Mouse (Mus musculus): ENCODE measurements at regions not wholly inside any gene's neighbourhood (a gene's known extent, or its start where the extent isn't known, plus 50 kb on each side); places are given as distances from the start of the nearest gene placed in this dataset.

DNA sequence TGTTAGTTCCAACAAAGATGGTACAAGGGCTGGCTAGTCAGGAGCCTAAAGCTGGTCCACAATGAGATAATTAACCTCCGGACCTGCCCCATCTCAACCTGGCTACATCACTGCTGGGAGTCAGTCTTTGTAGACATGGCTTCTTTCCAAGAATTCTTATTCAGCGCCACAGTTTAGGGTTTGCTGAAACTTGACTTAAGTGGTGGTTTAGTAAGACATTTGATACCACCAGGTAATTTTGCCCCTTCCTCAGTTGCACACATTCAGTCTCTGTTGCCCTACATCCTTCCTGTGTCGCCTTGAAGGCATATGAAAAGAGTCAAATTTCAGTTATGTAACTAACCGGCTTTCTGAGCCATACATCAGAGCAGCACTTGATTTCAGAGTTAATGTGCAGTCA is 266.4 kb downstream of the Usp25 start:
- Histone ChIP-seq H3K27ac (replicated peaks; ENCODE audit: low read depth, low read length) (no peak overlapping the region), H3K4me3 (ENCODE audit: insufficient read depth, low read depth, low read length) (no peak overlapping the region), H3K4me1 (ENCODE audit: control insufficient read depth, insufficient read depth, insufficient read length, low read length) (no peaks in the 10 kb centered on the region)

DNA sequence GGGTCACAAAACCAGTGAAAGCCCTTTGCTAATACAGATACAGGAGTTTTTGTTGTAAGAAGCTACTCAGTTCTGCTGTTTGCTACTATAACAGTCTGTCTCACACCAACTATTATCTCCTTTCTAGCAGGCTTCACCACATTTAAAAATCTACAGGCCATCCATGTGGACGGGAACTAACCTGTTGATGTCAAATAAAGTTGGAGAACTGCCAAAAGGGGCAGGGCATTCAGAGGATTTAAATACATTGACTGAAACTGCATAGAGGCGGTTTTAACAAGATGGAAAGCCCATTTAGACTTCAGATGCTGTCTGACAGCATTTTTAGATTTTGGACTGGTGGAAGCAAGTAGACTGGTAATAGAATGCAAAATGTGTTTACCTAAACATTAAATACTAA is 266.0 kb downstream of the Usp25 start:
- no peak overlapping the region for H3K27ac ChIP-seq (replicated peaks; ENCODE audit: low read depth, low read length)
- H3K4me3 ChIP-seq (ENCODE audit: insufficient read depth, low read depth, low read length): no peak overlapping the region
- H3K4me1 ChIP-seq (ENCODE audit: control insufficient read depth, insufficient read depth, insufficient read length, low read length): no peaks in the 10 kb centered on the region

DNA sequence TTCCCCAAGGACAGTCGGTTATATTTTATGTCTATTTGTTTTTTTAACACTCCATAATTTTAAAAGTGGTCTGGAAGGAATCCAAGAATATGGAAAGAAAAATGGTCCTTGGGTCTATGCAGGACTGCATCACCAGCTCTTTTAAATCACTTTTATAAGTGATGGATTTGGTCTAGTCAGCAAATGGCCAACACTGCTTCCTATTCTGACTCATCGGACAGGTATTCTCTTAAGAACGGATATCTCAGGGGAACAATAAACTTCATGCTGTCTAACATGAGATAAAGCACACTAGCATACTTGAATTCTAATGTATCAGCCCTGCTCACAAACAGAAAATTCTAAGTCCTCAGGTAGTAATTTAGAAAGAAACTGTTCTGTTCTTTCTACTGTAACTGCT is 259.8 kb downstream of the Usp25 start:
- H3K4me1 ChIP-seq (ENCODE audit: control insufficient read depth, insufficient read depth, insufficient read length, low read length): no peaks in the 10 kb centered on the region
- no peak overlapping the region for H3K27ac ChIP-seq (replicated peaks; ENCODE audit: low read depth, low read length)
- H3K4me3 ChIP-seq (ENCODE audit: insufficient read depth, low read depth, low read length): no peak overlapping the region

DNA sequence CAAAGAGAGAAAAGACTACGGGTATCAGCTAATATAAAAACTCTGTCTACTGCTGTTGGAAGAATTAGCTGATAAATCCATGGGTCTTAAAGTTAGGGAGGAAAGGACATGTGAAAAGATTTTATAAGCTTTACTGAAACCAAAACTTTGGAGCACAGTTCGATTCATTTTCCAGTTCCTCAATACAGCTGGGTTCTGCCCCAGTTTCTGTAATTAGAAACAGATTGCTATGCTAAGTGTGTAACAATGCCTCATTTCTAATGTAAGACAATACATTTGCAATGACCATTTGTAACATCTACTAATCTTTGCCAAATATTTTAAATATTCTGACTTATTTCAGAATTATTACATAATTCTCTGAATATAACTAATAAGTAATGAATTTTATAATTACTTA is 255.4 kb downstream of the Usp25 start:
- no peaks in the 10 kb centered on the region for H3K4me1 ChIP-seq (ENCODE audit: control insufficient read depth, insufficient read depth, insufficient read length, low read length)
- H3K27ac ChIP-seq (replicated peaks; ENCODE audit: low read depth, low read length): no peak overlapping the region
- H3K4me3 ChIP-seq (ENCODE audit: insufficient read depth, low read depth, low read length): no peak overlapping the region

DNA sequence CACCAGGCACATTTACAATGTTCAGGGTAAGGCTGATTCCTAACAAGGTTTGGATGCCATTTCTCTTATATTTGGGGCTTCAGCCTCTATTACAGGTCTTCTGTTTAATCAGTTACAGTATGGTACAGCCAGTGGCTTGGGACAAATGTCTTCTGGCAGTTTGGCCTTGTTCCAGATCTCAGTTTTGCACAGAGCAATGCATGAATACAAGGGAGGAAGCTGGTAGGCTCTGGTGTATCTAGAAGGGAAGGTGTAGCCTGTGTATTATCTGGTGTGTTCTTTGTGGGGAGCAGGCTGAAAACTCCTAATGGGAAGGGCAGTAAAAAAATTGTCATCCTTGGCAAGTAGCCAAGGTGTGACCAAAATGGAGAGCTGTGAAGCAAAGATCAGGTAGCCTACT is 254.2 kb downstream of the Usp25 start:
- Histone ChIP-seq H3K4me1 (ENCODE audit: control insufficient read depth, insufficient read depth, insufficient read length, low read length) (no peaks in the 10 kb centered on the region), H3K4me3 (ENCODE audit: insufficient read depth, low read depth, low read length) (no peak overlapping the region), H3K27ac (replicated peaks; ENCODE audit: low read depth, low read length) (no peak overlapping the region)

DNA sequence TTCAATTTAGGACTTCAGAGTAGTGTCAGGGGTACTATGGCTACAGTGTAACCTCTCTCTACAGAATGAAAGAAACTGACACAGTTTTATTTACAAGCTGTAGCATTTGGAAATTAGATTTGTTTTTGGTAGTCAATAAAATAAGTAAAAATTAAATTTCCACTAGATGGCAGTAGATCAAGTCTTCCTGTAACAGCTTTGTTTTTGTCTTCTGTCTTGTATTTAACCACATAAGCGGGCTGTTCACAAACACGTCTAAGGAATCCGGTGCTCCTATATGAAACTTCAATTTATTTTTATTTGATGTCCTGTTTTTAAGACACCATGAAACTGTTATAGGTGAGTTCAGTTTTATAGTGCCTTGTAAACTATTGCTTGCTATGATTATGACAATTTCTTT is 238.8 kb downstream of the Usp25 start:
- Histone ChIP-seq H3K27ac (replicated peaks; ENCODE audit: low read depth, low read length) (no peak overlapping the region), H3K4me1 (ENCODE audit: control insufficient read depth, insufficient read depth, insufficient read length, low read length) (no peaks in the 10 kb centered on the region), H3K4me3 (ENCODE audit: insufficient read depth, low read depth, low read length) (no peak overlapping the region)

DNA sequence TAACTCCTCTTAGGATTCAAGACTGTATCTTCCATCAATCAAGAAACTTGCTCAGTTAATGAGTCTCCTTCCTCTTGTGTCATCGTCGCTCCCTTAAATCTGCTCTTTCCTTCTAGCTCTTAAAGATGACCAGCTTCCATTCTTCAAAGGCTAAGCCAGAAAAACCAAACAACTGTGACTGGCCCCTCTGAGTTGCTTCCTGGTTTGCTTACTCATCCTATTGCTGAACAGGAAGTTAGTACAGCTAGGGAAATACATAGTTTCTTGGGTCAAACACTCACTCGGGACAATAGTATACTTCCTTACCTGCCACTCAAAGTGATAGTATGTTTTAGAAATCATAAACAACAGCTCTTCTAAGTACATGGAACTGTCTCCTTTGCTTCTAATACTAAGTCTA is 237.9 kb downstream of the Usp25 start:
- Histone ChIP-seq H3K27ac (replicated peaks; ENCODE audit: low read depth, low read length) (no peak overlapping the region), H3K4me3 (ENCODE audit: insufficient read depth, low read depth, low read length) (no peak overlapping the region)

DNA sequence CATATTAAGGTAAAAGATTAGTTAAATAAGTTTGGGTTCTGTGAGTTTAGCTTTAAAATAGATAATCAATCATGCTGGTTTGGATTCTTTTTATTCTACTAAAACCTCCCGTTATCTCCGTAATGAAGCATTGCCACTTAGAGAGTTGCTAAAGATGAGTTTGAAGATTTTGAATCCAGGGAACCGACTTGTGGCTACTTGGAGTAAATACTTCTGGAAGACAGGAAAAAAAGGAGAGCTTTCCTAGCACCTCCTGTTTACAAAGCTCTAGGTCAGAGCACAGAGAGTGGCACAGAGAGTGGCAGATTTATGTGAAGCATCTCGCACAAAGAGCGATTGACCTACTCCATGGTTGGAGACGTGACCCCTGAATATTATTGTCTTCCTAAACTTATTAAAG is 227.4 kb downstream of the Usp25 start:
- H3K4me3 ChIP-seq (ENCODE audit: insufficient read depth, low read depth, low read length): no peak overlapping the region
- no peaks in the 10 kb centered on the region for H3K4me1 ChIP-seq (ENCODE audit: control insufficient read depth, insufficient read depth, insufficient read length, low read length)
- no peak overlapping the region for H3K27ac ChIP-seq (replicated peaks; ENCODE audit: low read depth, low read length)

More for the DNA sequence above, 237.9 kb downstream of the Usp25 start:
- H3K4me1 ChIP-seq (ENCODE audit: control insufficient read depth, insufficient read depth, insufficient read length, low read length): no peaks in the 10 kb centered on the region

DNA sequence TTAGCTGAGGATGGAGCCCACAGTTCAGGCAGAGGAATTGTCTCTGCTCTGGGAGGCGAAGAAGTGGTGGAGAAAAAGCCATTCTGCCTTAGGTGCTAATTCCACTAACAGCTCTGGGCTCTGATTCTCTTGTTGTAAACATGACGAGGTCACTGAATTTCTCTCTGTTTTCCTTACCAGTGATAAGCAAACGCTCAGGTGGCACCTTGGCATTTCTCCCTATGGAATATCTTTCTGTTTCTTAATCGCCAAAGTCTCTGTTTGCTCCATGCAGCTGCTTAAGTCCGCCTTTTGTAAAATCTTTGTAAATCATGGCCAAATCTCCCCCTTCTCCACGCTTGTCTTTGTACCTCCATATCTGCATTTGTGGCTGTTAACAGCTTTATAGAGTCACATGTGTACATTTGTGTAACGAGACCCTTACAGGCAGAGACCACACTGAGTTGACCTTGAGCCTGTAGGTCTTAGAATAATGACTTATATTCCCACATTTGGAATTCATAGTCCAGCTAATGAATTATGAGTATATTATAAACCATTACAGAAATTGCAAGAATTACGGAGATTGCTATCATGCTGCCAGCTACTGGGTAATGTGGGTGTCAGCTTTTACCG is 225.8 kb downstream of the Usp25 start:
- Histone ChIP-seq H3K4me3 (ENCODE audit: insufficient read depth, low read depth, low read length) (no peak overlapping the region), H3K27ac (replicated peaks; ENCODE audit: low read depth, low read length) (no peak overlapping the region), H3K4me1 (ENCODE audit: control insufficient read depth, insufficient read depth, insufficient read length, low read length) (no peaks in the 10 kb centered on the region)

DNA sequence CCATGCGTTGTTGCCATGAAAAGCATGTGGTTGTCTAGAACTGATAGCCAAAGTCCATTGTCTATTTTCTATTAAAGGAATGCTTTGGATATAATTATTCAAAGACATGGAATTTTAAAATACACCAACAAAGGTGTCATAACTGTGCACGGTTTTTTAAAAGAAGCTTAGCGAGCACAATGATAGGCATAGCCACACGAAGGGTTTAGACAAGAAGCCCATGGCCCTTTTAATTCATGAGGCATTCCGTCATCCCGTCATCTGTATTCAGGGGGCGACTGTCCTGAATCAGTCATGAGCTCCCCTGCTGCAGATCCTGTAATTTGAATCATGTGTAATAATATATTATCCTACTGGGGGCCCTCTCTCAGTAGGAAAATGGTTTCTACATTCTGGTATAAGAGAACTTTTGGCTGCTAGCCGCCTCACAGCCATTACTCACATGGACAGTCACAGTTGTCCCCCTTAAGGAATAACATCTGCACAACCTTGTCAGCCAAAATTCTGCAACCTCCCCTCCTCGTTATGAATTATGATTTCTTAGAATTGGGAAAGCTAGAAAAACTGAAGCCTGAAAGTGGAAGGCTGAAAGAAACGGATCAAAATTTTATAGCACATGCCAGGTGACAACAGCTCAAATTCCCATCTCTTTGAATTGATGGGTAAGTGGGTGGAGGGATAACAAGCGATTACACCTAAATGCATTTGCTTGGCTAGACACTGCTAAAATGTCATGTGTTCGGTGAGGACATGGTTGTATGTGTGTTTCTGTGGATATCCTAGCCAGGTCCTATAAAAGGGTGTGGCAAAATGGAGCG is 225.1 kb downstream of the Usp25 start:
- H3K27ac ChIP-seq (replicated peaks; ENCODE audit: low read depth, low read length): no peak overlapping the region
- H3K4me3 ChIP-seq (ENCODE audit: insufficient read depth, low read depth, low read length): no peak overlapping the region
- H3K4me1 ChIP-seq (ENCODE audit: control insufficient read depth, insufficient read depth, insufficient read length, low read length): no peaks in the 10 kb centered on the region

DNA sequence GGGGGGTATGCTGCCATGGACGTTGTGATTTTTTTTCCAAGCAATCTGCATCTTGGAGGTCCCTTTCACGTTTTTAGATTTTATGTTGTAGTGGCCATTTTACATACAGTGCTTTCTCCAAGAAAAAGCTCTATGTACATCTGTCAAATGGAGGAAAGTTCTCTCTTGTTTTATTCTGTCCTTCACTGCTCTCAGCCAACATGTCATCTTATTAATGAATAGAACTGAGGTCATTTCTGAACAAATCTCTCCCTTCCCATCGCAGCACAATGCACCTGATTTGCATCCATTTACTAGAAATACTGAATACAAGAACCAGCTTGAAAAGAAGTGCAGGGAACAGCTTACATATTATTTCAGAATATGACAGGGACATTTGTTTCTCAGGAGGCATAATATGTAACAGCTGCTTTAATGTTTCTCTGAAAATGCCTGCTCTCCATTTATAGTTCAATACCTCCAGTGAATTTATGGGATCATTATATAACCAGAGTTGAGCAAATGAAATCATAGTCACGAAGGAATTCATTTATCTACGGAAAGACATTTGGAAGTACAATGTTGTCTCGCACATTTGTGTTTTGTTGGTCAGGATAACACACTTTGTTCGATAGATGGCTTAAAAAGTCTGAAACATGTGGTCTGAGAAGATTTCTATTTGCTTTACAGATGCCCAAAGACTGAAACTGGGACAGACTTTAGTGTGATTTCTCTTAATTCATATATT is 224.3 kb downstream of the Usp25 start:
- Histone ChIP-seq H3K4me3 (ENCODE audit: insufficient read depth, low read depth, low read length) (no peak overlapping the region), H3K4me1 (ENCODE audit: control insufficient read depth, insufficient read depth, insufficient read length, low read length) (no peaks in the 10 kb centered on the region), H3K27ac (replicated peaks; ENCODE audit: low read depth, low read length) (no peak overlapping the region)

DNA sequence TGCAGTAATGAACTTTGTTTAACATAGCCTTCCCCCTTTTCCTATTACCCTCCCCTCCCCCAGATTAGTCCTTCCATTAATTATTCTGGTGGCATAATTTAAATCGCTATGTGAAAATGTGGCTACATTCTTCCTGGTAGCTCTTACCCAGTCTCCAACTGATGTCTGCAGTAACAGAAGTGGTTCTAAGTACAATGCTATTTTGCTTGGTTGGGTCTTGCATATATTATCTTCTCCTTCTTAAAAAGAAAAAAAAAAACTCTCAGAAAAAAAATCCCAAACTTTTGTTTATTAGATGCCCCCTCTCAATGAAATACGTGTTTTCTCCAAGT is 223.7 kb downstream of the Usp25 start:
- H3K4me1 ChIP-seq (ENCODE audit: control insufficient read depth, insufficient read depth, insufficient read length, low read length): no peaks in the 10 kb centered on the region
- H3K27ac ChIP-seq (replicated peaks; ENCODE audit: low read depth, low read length): no peak overlapping the region
- H3K4me3 ChIP-seq (ENCODE audit: insufficient read depth, low read depth, low read length): no peak overlapping the region

DNA sequence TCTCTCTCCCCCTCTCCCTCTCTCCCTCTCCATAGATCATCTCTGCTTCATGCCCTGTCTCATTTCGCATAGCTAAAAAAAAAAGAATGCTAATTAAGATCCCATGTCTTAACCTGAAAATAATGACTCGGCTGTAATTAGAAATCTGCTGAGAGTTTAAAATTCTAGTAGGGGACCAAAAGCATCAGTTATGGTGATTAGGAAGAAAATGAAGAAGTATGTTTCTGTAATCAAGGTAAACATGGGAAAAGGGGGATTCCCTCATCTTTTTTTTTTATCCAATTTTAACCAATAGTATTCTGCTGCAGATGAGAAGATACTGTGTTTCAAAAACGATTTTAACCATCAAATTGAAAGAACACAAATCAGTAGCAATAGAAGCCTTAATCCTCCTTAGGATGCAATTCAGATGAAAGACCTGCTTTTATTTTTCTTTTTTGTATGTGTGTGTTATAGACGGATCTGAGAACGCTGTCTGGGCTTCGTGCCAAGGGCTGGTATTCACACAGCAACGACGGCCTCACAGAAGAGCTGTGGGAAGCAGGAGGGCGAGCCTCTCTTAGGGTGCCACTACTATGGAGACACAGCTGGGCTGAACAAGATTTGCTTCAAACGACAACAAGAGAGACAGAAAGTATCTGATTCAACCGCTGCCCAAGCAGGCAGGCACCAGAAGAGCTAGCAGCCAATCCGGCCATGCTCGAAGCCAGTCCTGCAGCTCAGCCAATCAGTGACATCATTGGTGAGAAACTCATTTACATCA is 223.2 kb downstream of the Usp25 start:
- no peak overlapping the region for H3K27ac ChIP-seq (replicated peaks; ENCODE audit: low read depth, low read length)

DNA sequence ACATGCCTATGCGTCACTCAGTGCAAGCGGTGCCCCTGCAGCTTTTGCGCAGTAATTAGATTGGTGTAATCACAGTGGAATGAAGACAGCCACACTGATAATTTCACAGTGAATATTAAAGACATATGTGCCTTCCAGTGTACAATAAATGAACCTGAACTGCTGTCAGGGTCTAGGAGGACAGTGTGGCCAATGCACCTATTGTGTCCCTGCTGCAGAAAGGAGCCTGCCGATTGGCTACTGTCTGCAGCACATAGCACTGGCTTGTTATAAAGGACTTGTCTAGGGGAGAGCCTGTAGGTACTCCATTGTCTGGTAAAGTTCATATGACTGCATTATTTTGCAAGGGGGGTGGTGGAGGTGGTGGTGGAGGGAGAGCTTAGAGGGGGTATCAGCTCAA is 222.5 kb downstream of the Usp25 start:
- no peaks in the 10 kb centered on the region for H3K4me1 ChIP-seq (ENCODE audit: control insufficient read depth, insufficient read depth, insufficient read length, low read length)
- H3K4me3 ChIP-seq (ENCODE audit: insufficient read depth, low read depth, low read length): no peak overlapping the region
- no peak overlapping the region for H3K27ac ChIP-seq (replicated peaks; ENCODE audit: low read depth, low read length)

More for the DNA sequence above, 223.2 kb downstream of the Usp25 start:
- peak overlapping the region; percentile 48 for H3K4me3 ChIP-seq (ENCODE audit: insufficient read depth, low read depth, low read length)
- H3K4me1 ChIP-seq (ENCODE audit: control insufficient read depth, insufficient read depth, insufficient read length, low read length): no peaks in the 10 kb centered on the region

DNA sequence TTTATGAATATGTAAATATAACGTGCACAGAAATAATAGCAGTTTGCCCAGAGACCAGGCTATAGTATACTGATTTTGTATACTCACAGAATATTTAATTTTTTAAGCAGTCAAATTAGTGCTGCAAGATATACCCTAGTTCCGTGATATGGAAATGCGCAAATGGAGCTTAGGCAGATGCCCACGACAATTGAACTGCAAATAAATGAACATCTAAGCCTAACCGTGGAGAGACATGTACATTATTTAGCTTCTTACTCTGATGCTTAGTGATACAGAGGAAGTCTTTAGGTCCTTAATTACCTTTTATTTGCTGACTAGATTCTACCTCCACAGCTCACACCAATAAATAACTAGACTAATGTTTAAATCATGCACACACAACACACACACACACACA is 221.9 kb downstream of the Usp25 start:
- no peaks in the 10 kb centered on the region for H3K4me1 ChIP-seq (ENCODE audit: control insufficient read depth, insufficient read depth, insufficient read length, low read length)
- H3K27ac ChIP-seq (replicated peaks; ENCODE audit: low read depth, low read length): no peak overlapping the region
- H3K4me3 ChIP-seq (ENCODE audit: insufficient read depth, low read depth, low read length): no peak overlapping the region
